Mouse (Mus musculus) bone marrow, adult 2 months (tissue): ENCODE data around the gene Gm13288.
A peak's percentile ranks its signal among the peaks of the same experiment; 100 is the strongest.
"Not testable (repeated sequence)": the region's sequence is repeated elsewhere in the genome, so short reads cannot be mapped to it uniquely, and the experiment has no call there.

Experiments used
- CTCF ChIP-seq: fragments of 200-500 bp; IDR thresholded peaks from 2 replicates; pipeline ENCODE4 v1.5.1; 2011; ENCODE audit warnings: low read length, control low read depth; ENCODE audit not compliant: control insufficient read depth, insufficient read depth
- POLR2A ChIP-seq: fragments of 200-500 bp; IDR thresholded peaks from 2 replicates; pipeline ENCODE4 v1.6.1; 2011; ENCODE audit warnings: low read depth, mild to moderate bottlenecking, control low read depth, low read length, borderline replicate concordance; ENCODE audit not compliant: control insufficient read depth

GRCm38 (mm10) chr4:88760431-88760830 is 44.9 kb upstream of the Gm13288 start:
- TF ChIP-seq CTCF: not testable (repeated sequence)
- peak; percentile 43; the same call in 1 of the 2 replicates for TF ChIP-seq POLR2A
